Mouse (Mus musculus) embryo, embryonic 10.5 days (tissue): ENCODE results near the gene Slc43a2.

ENCODE experiments used
- DNase-seq: peaks from one replicate; pipeline ENCODE4 v3.0.0-alpha.2; 2015; ENCODE audit warnings: low spot score

Gene Slc43a2

DNA sequence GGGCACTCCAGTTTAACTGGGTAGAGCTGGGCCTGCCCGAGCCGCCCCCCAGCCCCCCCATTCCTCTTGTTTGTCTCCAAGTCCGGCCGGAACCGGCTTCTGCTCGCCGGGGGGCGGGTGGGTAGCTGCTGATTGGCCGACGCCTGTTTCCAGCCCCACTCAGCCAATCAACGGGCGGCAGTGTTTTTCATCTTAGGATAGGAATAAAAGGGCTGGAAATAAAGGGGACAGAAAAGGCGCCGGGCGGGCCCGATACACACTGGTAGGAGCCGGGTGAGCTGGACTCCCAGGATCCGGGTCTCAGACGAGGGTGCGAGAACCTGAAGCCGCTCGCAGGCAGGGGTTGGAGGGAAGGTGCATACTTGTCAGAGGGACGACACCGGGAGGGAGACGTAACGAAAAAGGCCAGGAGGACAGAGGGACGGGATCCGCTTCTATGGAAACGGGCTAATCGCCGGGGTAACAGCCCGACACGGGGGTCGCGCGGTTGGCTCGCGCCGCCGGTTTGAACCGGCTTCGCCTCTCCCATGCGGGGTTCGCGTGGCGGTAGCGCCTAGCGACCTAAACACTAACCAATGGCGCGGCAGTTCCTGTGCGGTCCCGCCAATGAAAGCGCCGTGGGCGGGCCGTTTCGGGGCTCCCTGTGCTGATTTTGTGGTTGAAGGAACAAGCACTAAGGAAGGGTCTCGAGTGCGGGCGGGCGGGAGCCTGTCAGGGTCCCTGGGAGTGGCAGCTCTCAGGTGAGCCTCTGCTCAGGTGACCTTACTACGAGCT, at the start of gene Slc43a2:
TSS of gene Slc43a2 (plus strand) at position 226 of the 774 bp plus-strand sequence.
- DNase-seq, result peak; percentile 98

DNA sequence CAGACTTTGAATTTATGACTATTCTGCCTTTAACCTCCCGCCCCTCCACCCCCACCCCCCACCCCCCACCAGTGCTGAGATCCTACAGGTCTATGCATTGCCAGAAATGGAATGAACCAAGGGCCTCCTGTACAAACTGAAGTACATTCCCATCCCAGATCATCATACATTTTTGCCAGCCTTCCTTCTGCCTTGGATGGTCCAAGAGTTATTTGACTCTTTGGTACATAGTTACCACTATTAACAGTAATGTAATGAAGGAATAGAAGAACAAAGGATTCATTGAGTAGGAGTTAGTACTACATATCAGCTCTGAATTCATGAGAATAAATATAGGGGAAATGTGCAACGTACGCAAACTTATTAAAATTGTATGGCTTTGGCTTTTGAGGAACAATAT, 45.3 kb upstream of the Slc43a2 start:
- no peak for DNase-seq

DNA sequence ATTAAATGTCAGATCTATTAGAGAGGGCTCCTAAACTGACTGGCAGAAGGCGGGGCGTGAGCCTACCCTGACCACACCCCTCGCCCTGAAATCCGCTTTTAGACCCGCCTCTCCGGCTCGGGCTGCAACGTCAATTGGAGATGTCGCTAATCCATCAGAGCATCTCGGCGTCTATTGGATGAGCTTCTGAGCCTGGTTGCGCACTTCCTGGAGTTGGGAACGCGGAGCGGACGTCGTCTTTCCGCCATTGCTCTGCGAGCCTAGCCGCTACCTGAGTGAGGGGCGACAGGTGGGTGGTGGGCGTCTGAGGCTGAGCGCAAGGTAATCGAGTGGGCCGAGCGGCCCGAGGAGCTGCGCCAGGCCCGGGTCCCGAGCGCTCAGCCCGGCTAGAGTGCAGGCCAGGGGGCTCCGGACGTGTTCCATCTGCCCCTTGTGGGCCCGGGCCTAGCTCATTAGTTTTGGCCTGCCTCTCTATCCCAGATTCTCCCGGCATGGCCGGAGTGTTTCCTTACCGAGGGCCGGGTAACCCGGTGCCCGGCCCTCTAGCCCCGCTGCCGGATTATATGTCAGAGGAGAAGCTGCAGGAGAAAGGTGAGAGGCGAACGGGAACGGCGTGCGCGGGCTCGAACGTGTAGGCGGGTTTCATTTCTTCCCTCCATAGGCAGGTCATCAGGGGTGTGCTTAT, 44.8 kb upstream of the Slc43a2 start, which contains the start of gene Prpf8:
TSS of gene Prpf8 (plus strand) at position 216 of the 685 bp plus-strand sequence.
- peak; percentile 99 for DNase-seq

DNA sequence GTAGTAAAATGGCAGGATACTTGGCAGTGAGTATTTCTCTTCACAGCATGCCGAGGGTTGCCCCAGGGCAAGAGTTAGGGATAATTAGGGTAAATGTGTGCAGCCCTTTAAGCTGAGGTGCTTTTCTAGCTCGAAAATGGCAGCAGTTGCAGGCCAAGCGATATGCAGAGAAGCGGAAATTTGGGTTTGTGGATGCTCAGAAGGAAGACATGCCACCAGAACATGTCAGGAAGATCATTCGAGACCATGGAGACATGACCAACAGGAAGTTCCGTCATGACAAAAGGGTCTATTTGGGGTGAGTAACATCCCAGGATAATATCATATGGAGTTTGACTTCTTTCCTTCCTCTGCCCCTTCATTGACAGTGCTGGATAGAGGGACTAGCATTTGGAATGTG, 44.0 kb upstream of the Slc43a2 start:
- DNase-seq, result no peak

DNA sequence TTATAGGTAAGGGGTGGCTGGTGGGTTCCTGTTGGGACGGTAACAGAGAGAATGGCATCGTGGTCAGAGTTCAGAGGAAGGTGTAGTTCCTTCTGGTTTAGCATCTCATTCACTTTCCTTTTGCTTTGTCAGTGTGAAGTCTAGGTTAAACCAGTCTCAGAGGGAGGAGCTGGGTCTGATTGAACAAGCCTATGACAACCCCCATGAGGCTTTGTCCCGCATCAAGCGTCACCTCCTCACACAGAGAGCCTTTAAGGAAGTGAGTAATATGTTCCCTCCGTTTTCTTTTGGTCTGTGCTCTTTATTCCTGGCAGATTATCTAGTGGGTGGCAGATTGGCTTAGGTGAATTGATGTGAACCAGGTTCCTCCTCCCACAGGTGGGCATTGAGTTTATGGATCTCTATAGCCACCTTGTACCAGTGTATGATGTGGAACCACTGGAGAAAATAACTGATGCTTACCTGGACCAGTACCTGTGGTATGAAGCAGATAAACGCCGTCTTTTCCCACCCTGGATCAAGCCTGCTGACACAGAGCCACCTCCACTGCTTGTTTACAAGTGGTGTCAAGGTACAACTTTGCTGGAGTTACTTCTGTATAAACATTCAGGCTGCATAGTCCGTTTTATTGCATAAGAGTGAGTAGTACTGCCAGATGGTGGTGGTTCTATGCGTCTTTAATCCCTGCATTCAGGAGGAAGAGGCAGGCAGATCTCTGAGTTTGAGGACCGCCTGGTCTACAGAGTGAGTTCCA, 37.0 kb upstream of the Slc43a2 start:
- no peak for DNase-seq

DNA sequence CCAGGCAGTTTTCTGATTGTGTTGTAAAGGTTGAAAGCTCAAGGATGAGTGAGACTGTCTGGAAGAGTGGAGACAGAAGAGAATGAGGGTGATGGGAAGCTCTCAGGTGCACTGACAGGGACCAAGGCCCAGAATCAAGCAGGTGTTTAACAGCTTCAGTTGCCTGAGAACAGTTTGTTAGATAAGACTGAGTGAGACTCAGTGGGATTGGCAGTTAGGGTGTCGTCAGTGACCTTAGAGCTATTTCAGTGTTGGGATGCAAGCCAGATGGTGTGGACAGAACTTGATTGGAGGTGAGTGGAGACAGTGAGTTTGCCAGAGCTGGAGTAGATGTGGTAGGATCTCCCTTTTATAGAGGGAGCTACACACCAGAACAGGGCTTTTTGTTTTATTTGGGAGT, 33.4 kb upstream of the Slc43a2 start:
- no peak for DNase-seq

DNA sequence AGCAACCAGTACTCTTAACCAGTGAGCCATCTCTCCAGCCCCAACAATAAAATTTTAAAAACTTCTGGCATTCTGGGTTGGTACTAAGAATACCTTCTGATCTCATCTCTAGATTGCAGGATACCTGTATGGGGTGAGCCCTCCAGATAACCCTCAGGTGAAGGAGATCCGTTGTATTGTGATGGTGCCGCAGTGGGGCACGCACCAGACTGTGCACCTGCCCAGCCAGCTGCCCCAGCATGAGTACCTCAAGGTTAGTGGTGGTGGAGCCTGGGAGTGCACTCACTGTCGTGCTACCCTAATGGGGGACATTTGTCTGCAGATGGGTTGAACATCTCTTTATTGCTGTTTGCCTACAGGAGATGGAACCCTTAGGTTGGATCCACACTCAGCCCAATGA, 23.3 kb upstream of the Slc43a2 start:
- no peak for DNase-seq

DNA sequence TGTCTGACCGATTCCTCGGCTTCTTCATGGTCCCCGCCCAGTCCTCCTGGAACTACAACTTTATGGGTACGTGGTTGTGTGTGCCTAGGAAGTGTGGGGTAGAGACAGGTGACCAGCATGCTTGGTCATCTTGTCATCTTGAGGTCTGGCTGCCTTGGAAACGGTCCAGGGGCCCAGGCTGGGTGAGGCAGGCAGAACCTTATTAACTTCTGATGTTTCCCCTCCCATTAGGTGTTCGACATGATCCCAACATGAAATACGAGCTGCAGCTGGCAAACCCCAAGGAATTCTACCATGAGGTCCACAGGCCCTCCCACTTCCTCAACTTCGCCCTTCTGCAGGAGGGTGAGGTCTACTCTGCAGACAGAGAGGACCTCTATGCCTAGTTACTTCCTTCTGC, 22.6 kb upstream of the Slc43a2 start:
- DNase-seq, result no peak

DNA sequence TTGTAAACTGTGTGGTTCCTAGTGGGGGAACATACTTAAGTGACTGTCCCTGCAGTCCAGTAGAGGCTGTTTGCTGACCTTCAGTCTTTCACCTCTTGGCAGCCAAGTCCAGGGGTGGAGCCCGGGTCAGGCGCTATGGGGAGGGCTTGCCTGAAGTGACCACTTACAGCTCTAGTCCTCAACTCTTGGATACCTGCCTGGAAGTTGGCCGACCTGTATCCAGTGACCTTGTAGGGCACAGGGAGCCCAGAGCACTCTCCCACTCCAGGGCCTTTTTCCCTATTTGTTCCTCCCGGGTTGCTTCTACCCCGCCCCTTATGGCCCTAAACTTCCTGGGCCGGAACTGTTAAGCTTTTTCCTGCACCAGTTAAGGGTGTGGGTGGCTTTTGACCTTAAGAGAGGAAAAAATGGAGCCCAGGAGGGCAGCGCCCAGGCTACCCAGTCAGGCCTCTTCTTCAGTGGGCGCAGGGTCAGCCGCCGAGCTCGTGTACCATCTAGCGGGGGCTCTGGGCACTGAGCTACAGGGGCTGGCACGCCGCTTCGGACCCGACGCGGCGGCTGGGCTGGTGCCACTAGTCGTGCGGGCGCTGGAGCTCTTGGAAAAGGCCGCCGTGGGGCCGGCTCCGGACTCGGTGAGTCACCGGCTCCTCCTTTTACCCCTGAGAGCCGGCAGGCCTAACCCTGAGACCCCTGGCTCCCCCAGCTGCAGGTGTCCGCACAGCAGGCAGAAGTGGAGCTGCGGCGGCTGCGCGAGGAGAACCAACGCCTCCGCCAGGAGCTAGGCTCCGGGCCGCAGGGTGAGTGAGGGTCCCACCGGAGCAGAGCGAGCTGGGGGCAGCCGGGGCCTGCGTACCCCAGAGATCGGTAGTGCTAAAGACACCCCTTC, 21.5 kb upstream of the Slc43a2 start, which contains the start of gene Rilp:
TSS of gene Rilp (plus strand) at position 354 of the 886 bp plus-strand sequence.
- peak; percentile 74 for DNase-seq

DNA sequence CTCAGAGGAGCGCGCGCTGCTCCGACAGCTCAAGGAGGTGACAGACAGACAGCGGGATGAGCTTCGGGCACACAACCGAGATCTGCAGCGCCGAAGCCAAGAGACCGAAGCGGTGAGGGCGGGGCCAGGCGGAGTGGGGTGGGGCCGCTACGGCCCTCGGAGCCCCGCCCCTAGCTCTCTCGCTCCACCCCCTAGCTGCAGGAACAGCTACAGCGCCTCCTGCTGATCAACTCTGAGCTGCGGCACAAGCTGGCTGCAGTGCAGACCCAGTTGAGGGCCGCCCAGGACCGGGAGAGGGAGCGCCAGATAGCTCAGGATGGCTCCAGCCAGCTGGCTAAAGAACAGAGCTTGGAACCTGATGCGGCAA, 20.9 kb upstream of the Slc43a2 start:
- DNase-seq, result peak; percentile 94

DNA sequence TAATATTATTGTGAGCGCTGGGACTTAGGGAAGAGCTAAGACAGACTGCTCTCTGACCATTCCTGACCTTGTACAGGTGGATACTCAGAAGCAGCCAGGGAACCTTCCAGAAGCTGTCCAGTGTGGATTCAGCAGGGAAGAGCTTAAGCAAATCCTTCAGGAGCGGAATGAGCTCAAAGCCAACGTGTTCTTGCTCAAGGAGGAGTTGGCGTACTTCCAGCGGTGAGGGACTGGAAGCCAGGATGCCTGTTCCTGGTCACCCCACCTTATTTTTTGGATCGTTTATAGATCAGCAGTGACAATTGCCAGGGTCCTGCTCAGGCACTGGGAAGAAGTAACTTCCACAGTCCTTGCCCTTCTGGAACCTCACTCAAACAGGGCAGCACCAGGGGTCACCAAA, 20.3 kb upstream of the Slc43a2 start:
- DNase-seq, result no peak

DNA sequence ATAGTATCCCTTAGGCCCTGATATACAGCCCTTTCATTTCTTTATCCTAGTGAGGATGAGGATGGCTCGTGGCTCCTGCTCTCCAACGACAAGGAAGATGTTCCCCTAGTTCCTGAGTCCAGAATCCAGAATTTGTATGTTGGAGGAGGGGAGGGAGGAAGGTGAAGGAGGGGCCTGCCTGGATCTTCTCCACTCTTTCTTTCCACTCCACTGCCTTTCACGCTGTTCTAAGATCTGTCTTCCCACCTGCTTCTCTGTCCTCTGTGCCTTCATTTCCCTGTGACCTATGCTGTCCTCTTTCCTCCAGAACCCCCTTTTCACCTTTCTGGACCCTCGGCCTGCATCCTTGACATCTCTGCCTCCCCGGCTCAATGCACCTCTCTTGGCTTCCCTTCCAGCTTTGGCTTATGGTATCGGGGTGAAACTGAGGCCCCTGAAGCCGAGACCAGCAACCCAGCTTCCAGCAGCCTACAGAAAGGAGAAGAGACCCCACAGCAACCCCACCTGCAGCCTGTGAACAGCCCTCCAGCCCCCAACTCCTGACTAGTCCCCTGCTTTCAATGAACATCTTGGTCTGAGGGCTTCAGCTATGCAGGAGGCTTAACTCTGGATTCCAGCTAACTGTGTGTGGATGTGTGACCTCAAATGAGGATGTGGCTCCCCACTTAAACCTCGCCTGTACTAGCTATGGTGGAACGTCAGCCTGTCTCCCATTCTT, 19.0 kb upstream of the Slc43a2 start:
- DNase-seq, result no peak

DNA sequence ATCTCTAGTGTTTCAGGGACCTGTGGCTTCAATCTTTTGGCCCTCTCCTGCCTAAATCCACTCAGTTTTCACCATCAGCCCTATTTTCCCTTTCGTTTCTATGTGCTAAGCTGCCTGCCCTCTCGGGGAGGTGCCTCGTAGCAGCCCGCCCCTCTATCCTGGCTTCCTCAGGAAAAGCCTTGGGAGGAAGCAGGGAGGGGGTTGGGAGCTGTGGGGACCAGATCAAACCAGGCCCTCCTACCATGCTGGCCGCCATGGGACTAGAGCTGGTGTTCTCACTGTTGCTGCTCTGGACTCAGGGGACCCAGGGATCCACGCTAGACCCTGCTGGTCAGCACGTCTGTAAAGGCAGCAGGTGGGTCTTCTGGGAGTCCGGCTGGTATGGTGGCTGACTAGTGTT, 18.2 kb upstream of the Slc43a2 start, which contains the start of gene Scarf1:
TSS of gene Scarf1 (plus strand) at position 205 of the 400 bp plus-strand sequence.
- no peak for DNase-seq

DNA sequence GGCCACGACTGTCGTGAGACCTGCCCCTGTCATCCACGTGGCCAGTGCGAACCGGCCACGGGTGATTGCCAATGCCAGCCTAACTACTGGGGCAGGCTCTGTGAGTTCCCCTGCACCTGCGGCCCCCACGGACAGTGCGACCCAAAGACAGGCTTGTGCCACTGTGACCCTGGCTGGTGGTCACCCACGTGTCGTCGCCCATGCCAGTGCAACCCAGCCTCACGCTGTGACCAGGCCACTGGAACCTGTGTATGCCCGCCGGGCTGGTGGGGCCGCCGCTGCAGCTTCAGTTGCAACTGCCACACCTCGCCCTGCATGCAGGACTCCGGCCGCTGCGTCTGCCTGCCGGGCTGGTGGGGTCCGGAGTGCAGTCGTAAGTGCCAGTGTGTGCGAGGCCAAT, 16.3 kb upstream of the Slc43a2 start:
- no peak for DNase-seq

DNA sequence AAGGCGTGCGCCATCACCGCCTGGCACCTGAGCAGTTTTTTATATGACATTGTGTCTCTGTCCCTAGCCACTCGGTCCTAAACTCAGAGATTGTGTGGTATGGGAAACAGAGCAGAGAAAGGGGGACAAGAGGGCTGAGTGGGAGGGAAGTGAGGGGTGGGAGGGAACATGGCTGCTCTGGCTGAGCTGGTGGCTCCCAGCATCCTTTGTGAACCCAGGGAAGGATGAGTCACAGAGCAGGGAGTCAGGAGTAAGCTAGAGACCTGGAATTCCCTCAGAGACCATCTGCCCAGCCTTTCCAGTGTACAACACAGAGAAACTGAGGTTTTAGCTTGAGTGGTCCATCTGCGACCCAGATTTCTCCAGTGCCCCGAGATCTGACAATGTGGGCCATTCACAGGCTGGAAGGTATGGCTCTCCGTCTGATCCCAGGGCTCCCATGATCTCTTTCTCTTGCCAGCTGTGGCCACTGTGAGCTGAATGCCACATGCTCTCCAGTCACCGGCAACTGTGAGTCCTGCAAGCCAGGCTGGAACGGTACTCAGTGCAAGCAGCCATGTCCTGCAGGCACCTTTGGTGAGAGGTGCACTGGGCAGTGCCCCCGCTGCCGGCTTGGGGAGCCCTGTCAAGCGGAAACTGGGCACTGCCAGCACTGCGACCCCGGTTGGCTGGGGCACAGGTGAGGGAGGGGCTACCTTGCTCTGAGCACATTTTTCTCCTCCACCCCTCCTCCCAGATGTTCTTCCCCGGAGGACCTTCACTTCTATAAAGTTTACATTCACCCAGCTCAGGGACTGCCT, 11.5 kb upstream of the Slc43a2 start:
- no peak for DNase-seq

DNA sequence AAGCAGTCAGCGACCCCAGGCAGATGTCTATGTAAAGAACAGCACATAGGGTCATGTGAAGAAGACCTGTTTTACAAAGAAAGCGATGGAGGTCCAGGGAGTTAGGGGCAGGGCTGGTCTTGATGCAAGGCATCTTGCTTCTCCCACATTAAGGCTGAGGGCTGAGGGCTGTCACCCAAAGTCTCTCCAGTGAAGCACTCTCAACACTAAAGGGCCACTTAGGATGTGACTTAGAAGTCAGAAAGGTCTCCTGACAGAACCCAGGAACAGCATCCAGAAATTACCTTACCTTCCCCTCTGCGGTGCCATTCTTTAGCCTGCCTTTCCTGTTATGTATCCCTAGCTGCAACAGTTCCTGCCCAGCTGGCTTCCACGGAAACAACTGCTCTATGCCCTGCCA, 9.9 kb upstream of the Slc43a2 start:
- no peak for DNase-seq

DNA sequence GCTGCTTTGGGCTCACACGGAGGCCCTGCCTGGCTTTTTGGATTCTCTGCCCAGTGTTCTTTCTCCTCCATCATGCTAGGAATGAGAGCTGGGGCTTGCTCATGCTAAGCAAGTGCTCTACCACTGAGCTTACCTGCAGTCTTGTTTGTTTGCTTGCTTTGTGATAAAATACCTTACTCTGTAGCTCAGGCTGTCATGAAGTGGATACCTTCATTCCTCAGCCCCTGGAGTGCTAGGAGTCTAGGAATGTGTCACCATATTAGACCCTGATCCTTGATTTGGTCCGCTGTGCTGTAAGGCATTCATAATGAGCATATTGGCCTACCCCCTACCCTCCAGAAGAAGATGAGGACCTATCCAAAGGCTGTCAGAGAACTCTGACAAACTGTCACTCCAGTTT, 8.7 kb upstream of the Slc43a2 start:
- DNase-seq, result no peak

DNA sequence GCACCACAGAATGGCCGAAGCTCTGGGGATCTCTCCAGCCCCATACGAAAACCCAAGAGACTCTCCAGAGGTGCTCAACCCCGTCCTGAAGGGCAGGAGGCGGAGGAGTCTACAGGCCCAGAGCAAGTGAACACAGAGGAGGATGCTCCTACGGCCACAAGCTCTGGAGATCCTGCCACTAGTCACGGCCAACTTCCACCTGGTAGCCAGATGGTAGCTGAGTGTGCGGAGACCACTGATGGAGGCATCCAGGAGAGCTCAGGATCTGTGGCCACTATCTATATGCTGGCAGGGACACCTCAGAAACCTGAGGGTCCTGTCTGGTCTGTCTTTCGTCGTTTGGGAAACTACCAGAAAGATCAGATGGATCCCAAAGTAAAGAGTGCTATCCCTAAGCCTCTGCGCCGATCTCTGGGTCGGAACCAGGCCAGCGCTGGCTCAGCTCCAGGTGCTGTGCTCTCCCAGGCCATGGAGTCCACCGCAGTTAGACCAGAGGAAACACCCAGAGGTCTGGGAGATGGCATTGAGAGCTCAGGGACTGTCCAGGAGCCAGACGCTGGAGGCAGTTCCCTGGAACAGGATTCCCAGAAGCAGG, 5.9 kb upstream of the Slc43a2 start:
- DNase-seq, result no peak

DNA sequence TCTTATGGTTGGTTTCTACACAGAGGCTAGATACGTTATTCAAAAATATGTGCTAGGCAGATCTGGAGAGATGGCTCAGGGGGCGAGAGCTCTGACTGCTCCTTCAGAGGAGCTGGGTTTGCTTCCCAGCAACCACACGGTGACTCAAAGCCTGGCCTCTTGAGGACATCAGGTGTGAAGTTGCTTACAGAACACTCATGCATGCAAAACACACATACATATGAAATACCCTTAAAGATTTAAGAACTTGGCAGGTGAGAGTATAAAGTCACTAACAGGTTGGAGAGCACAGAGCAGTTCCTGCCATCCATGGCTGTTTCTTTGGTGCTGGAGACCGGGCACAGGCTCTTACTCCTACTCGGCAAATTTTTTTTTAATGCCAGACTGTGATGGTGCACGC, 4.6 kb upstream of the Slc43a2 start:
- DNase-seq, result no peak

DNA sequence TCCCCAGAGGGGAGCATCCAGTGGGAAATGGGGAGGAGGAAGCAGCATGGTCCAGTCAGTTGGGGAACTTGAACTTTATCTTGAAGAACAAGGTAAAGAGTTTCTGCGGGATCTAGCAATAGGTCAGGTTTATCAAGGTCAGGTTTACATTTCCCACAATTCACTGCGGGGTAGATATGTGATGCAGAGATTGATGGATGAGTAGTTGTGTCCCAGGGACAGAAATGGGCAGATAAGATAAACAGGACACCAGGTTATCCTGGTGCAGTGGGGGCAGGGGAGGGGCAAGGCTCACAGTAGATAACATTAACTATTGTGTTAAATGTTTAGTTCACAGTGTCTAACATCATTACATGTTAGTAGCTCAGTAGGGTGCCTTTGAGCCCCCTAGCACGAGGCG, 1.7 kb upstream of the Slc43a2 start:
- DNase-seq, result no peak
